Mouse (Mus musculus) cortical plate, adult 2 months (tissue): ENCODE results near the gene Gm26920. TPM values are rescaled to one million over a fixed set of nuclear protein-coding genes. Genes with fewer than 3 reads are reported as not detected.

ENCODE experiments used
- H3K27ac ChIP-seq: fragments of 200-500 bp; 2 replicates; pipeline ENCODE4 v1.5.1; 2012; ENCODE audit warnings: low read length, control low read depth, inconsistent platforms; ENCODE audit not compliant: insufficient read depth
- H3K4me1 ChIP-seq: fragments of 200-500 bp; 2 replicates; pipeline ENCODE4 v1.6.1; 2011; ENCODE audit warnings: low read length; ENCODE audit not compliant: control insufficient read depth, insufficient read depth
- H3K4me3 ChIP-seq: fragments of 200-500 bp; 2 replicates; pipeline ENCODE4 v1.5.1; 2011; ENCODE audit warnings: mild to moderate bottlenecking, low read length, control low read depth; ENCODE audit not compliant: insufficient read depth
- CTCF ChIP-seq: fragments of 200-500 bp; IDR thresholded peaks from 2 replicates; pipeline ENCODE4 v1.5.1; 2011; ENCODE audit warnings: mild to moderate bottlenecking, control low read depth, low read length; ENCODE audit not compliant: insufficient read depth; ENCODE audit errors: extremely low read depth
- POLR2A ChIP-seq: fragments of 200-500 bp; IDR thresholded peaks from 2 replicates; pipeline ENCODE4 v1.6.1; 2011; ENCODE audit warnings: mild to moderate bottlenecking, low read length, control low read depth; ENCODE audit not compliant: insufficient read depth; ENCODE audit errors: extremely low read depth
- polyA plus RNA-seq: library from polyadenylated mRNA; depleted of rRNA; stranded (reverse); fragments of >200 nt; gene quantifications from 2 replicates; pipeline ENCODE4 v1.2.3, GENCODE M21; 2012

Gm26920 gene
- polyA plus RNA-seq, 1 experiment, result 0.50 TPM

- Histone ChIP-seq H3K4me1 (peaks cover 1% of the 10 kb centered on the region; the same call in 1 of the 2 replicates), H3K4me3 (no peak overlapping the region), H3K27ac (no peak overlapping the region)
- no peak for TF ChIP-seq POLR2A
- TF ChIP-seq CTCF, result no peak
These were observed 62.9 kb downstream of the Gm26920 start for GRCm38 (mm10) chr7:30027331-30027730.

- Histone ChIP-seq H3K4me1 (peaks cover 5% of the 10 kb centered on the region), H3K27ac (no peak overlapping the region), H3K4me3 (no peak overlapping the region)
- TF ChIP-seq CTCF, result no peak
- no peak for TF ChIP-seq POLR2A
These were observed 64.9 kb downstream of the Gm26920 start for GRCm38 (mm10) chr7:30025358-30025757.

GRCm38 (mm10) chr7:30023800-30024199 is 66.4 kb downstream of the Gm26920 start:
- no peak for TF ChIP-seq CTCF
- no peak for TF ChIP-seq POLR2A
- no peak overlapping the region for H3K27ac ChIP-seq
- peaks cover 5% of the 10 kb centered on the region for H3K4me1 ChIP-seq
- no peak overlapping the region for H3K4me3 ChIP-seq

- Histone ChIP-seq H3K27ac (no peak overlapping the region), H3K4me3 (no peak overlapping the region), H3K4me1 (peaks cover 5% of the 10 kb centered on the region)
- TF ChIP-seq CTCF (no peak), POLR2A (no peak)
These were observed 66.9 kb downstream of the Gm26920 start for GRCm38 (mm10) chr7:30023324-30023723.

- no peak overlapping the region for H3K4me3 ChIP-seq
- no peak for TF ChIP-seq CTCF
- no peak for TF ChIP-seq POLR2A
- H3K27ac ChIP-seq, result no peak overlapping the region
- peaks cover 5% of the 10 kb centered on the region for H3K4me1 ChIP-seq
These were observed 70.7 kb downstream of the Gm26920 start for GRCm38 (mm10) chr7:30019543-30019942.

GRCm38 (mm10) chr7:30017226-30017625 is 73.0 kb downstream of the Gm26920 start:
- TF ChIP-seq POLR2A, result no peak
- no peak for TF ChIP-seq CTCF
- Histone ChIP-seq H3K4me3 (no peak overlapping the region), H3K27ac (no peak overlapping the region), H3K4me1 (peaks cover 3% of the 10 kb centered on the region)

GRCm38 (mm10) chr7:30012956-30013363 is 77.2 kb downstream of the Gm26920 start:
- no peak overlapping the region for H3K4me3 ChIP-seq
- TF ChIP-seq CTCF (peak; percentile 79), POLR2A (no peak)
- peaks cover 8% of the 10 kb centered on the region for H3K4me1 ChIP-seq
- no peak overlapping the region for H3K27ac ChIP-seq

GRCm38 (mm10) chr7:30010551-30011195 is 79.5 kb downstream of the Gm26920 start:
- TF ChIP-seq CTCF (no peak), POLR2A (no peak)
- H3K27ac ChIP-seq, result no peak overlapping the region
- H3K4me1 ChIP-seq, result peaks cover 12% of the 10 kb centered on the region
- H3K4me3 ChIP-seq, result no peak overlapping the region

GRCm38 (mm10) chr7:30009321-30010085 is 80.7 kb downstream of the Gm26920 start:
- Histone ChIP-seq H3K27ac (no peak overlapping the region), H3K4me3 (no peak overlapping the region), H3K4me1 (peaks cover 12% of the 10 kb centered on the region)
- TF ChIP-seq POLR2A (no peak), CTCF (no peak)
